Mouse (Mus musculus): Measurements from ENCODE around the gene Coro2a.
"Not testable (repeated sequence)": the region's sequence is repeated elsewhere in the genome, so short reads cannot be mapped to it uniquely, and the experiment has no call there.

The Coro2a gene

DNA sequence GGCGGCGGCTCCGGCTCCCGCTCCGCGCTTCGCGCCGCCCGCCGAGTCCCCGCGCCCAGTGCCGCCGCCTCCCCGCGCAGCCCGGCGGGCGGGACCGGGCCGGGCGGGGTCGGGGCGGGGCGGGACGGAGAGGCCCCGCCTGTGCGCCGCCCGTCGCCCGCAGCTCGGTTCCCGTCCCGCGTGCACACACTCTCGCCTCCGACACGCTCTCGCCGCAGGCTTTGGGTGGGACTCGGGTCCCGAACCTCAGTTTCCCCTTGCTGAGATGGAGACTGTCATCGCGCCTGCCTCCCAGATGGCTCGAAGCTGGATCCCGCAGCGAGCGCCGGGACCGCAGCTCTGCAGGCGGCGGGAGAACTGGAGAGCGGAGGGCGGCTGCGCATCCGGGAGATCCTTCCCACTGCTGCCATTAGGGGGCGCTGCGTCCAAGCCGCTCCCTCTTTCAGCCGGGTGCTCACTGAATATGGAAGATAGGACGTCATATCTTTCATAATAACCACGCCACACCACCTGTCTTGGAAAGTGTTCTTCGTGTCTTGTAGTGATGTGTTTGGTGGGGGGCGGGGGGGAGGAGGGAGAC is at the start of gene Coro2a:
Gene Coro2a (minus strand): TSS at position 359 of the 580 bp plus-strand sequence.
- DNase-seq (ENCODE audit: low spot score), result peak; percentile 74

DNA sequence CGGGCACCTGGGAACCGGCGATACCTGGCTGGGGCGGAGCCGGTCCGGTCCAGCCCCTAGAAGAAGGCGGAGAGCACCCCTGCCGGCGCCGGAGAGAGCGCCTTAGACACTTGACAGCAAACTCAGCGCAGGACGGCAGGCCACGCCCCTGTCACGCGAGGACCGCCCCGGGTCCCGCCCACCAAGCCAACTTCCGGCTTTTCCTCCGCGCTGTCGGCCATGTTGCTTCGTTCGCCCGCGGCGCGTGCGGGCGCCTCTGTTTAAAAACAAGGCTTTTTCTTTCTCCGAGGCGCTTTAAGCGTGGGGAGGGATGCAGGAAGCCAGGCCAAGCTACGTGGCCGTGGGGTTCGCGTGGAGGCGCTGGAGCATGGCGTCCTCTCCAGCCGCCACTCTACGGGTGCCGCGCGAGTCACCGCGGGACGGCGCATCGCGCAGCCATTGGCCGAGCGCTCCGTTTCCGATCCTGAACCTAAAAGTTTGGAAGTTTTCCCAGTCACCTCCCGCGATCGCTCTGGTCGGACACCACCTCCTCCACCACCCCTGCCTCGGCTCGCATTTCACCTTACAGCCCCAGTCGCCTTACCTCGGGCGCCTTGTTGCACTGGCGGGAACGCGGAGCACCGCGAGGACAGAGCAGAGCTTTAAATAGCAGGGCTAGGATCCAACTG is 48.2 kb upstream of the Coro2a start, which contains the start of gene Tbc1d2:
Gene Tbc1d2 (minus strand): TSS at position 124 of the 668 bp plus-strand sequence.
- peak; percentile 88 for DNase-seq (ENCODE audit: low spot score)

DNA sequence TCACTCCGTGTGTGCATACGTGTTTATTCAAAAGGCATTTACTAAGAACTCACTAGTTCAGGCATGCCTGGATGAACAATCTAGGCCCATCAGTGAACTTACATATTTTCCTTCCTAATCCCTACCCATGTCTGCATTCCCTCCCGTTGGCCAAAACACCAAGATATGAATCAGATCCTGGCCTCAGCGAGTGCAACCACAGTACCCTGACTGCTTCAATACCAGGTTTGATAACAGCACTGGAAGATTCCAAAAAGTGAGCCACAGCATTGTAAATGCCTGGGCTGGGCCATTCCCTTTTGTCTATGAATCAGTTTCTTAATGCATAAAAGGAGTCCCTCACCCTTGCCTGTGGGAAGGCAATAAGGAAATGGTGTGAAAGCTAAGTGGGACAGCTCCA is 47.2 kb upstream of the Coro2a start:
- no peak for DNase-seq (ENCODE audit: low spot score)

DNA sequence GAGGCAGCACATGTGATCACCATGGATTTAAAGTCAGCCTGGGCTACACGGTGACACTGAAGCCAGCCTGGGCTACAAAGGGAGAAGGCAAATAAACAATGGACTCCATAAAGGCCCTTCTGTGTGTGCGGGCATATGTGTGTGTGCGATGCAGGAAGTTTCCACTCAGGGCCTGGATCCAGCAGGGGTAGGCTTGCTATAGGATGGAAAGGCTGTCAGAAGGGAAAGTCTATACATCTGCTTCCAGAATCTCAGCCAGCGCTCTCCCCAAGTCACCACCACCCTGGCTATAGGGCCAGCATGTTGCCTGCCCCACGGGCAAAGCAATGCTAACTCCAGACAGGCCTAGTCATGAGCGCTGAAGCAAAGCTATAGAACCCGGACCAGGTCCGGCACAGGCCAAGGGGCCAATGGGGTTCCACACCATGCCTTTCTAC is 41.7 kb upstream of the Coro2a start:
- DNase-seq (ENCODE audit: low spot score), result no peak

DNA sequence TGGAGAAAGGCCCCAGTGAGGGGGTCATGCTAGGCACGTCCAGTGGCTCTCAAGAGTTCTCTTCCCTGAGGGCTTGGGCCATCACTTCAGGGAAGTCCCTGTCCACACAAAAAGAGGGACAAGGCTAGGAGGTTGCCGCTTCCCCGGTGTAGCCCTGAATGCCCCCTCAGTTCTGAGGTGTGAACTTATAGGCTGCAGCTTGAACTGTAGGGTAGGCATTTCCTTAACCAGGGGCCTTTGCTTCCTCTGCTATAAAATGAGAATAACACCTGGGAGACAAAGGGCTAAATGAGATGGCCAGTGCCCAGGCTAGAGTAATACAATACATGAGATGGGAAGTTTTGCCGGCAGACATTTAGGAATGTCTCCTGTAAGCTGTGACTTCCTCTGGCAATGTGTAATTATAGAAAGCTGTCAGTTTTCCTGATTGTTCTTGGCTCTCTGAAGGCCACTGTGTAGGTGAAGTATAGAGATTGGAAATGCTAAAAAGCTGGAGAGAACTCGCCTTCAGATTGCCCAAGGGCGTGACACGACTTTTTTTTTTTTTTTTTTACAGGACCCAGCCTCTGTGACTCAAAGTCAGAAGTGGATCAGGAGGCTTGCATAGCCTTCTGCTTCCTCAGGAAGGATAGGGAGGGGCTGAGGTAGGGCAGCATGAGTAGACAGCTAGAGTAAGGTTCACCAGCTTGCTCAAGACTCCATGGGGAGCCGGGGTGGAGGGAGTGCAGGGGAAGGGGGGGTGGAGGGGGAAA is 41.1 kb upstream of the Coro2a start:
- no peak for DNase-seq (ENCODE audit: low spot score)

DNA sequence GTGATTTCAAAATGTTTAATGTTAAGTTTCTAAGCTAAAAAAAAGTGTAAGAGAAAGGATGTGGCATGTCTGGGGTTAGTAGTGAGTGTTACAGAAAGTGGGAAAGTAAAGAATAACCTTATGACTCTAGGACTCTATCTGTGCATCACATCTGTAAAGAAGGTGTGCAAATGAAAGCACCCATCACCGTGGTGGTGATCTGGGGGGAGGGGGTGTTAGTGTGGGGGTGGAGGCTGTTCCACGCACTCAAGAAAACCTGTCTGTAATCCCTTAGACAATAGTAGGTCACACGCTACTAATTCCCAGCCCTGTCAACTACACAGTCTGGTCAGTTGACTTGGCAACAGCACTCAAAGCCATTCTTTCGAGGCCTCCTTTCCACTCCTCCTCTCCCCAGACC is 39.3 kb upstream of the Coro2a start:
- no peak for DNase-seq (ENCODE audit: low spot score)

DNA sequence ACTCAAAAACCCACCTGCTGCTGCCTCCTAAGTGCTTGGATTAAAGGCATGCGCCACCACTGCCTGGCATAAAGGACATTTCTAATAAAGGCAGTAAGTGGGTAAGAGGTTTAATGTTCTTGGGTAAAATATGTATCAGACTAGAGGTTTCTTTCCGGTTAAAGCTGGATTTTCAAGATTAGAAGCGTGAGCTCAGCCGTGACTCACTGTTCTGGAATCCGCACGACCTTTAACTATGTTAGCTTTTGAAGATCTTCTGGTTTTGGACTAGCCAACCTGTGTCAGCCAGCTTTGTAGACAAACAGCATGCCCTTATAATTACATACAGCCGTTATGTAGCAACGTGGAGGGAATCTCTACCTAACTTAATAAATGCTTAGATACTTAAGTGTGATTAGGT is 37.9 kb upstream of the Coro2a start:
- DNase-seq (ENCODE audit: low spot score), result no peak

DNA sequence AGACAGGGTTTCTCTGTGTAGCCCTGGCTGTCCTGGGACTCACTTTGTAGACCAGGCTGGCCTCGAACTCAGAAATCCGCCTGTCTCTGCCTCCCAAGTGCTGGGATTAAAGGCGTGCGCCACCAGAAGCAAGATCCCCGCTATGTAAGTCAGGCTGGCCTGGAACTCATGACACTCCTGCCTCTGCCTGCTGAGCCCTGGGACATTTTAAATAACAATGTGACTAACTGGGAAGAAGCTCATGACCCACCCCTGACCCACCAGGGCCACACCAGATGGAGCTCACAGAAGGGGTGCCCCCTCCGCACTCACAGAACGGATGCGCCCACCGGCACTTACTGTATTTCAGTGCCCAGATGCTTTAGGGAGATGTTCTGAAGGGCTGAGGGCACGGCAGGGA is 35.2 kb upstream of the Coro2a start:
- DNase-seq (ENCODE audit: low spot score), result not testable (repeated sequence)

DNA sequence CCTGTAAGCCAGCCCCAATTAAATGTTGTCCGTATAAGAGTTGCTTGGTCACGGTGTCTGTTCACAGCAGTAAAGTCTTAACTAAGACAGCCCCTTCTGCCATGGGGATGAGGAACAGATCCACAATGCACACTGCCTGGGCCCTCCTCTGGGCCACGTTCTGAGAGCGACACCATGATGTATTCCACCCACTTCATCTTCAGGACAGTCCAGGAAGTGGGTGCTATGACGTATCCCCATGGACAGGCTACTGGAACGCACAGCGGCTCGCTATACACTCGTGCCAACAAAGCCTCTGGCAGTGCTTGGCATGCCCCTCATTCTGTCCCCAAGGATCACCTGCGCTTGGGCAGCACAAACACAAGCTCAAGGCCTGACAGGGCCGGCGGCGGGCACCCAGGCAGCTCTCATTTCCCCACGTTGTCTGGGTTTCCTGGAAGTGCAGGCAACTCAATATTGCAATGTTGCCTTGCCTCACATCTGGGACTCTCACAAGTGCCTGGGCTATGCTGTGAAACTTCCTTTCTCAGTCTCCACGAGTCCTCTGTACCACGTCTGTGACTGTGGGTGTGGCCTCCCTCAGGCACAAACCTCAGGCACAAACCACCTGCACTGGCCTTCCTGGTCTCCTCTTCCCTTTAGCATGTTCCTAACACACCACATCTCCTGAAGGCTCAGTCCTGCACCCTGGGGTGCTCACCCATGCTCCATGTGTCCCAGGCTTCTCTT is 33.9 kb upstream of the Coro2a start:
- no peak for DNase-seq (ENCODE audit: low spot score)

DNA sequence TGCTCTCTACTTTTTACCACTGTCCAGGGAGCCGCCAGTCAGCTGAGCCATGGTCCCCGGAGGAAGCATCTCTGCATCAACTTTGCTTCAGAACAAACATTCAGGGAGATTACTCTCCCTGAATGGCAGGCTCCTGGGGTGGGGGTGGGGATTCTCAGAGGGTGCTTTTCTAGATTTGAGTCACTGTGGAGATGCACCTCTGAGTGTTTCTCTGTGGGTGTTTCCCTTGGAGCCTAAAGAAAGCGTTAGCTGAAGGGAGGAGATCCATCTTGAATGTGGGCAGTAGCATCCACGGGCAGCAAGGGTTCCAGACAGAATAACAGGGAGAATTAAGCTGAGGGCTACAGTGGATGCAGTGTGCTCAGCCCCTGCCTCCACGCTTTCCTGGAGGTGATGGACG is 32.9 kb upstream of the Coro2a start:
- no peak for DNase-seq (ENCODE audit: low spot score)

DNA sequence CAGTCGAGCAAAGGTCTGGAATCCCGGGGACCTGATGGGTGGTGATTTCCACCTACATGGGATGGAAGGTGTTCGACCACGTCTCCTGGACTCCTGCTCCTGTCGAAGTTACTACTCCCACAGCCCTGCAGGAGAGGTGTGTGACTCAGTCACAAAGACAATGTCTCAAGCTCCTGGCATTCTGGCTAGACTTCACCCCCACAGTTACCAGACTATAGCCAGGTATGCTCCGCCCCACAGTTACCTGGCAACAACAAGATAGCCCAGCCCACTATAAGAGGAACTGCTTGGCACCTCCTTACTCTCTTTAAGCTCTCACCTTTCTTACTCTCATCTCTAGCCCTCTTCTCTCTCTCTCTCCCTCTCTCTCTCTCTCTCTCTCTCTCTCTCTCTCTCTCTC is 31.6 kb upstream of the Coro2a start:
- not testable (repeated sequence) for DNase-seq (ENCODE audit: low spot score)

DNA sequence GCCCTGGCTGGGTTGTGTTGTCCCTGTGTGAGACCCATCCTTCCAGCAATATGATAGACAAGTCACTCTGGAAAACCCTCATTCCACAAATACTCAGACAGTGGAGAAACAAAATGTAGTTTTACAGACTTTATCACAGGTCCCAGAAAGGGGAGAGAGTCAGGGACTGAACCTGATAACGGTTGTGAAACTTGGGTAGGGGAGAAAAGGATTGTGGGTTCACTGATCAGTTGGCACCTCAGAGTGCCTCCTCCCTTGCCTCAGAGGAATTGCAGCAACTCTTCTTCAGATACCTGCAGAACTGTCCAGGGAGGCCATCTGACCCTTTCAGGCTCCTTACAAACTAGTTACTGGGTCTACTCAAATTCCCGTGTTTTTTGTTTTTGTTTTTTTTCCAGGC is 30.5 kb upstream of the Coro2a start:
- no peak for DNase-seq (ENCODE audit: low spot score)

DNA sequence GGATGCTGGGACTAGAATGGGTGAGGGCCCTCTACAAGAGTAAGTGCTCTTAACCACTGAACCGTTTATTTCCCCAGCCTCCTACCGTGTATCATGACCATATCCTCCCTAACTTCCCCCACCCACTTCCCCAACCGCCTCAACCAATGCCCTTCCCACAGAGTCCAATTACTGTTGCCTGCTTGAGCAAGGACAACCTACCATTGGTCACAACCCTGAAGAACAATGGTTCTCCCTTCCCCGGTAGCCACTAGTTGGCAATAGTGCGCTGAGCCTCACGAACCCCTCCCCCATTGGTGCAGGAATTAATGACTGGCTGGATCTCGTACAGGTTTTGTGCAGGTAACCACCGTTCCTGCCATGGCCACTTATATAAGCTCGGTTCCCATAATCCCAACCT is 28.4 kb upstream of the Coro2a start:
- no peak for DNase-seq (ENCODE audit: low spot score)

DNA sequence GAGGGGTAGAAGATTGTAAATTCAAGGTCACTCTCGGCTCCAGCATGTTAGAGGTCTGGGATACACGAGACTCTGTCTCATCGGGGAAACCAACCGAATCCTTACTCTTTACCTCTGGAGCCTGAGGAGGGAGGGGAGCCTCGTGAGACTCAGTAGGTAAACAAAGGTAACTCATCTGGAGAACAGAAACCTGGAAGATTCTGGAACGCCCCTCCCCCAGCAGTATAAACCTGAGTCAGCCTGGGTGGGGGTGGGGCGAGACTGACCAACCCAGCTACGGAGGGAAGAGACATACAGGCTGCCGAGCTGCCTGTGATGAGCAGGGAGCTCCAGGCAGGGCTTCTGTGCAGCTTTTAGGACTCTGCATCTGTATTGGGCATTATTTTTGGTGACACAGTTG is 26.9 kb upstream of the Coro2a start:
- DNase-seq (ENCODE audit: low spot score), result no peak

DNA sequence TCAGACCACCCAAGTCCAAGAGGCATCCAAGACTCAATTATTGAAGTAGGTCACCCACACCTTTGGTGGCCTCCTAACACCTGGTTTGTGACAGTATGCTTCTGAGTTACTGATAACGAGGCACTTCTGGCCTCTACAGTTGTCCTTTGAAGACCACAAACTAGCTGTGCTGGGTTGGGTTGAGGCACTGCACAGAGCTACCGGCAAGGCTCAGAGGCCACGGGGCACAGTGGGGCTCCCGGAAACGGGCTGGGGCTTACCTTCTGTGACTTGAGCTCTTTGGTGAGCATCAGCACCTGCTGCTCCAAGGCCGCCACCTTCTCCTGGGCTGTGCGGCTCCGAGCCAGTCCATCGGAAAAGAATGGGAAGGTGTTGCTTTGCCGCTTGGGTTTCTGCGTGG is 26.1 kb upstream of the Coro2a start:
- no peak for DNase-seq (ENCODE audit: low spot score)

DNA sequence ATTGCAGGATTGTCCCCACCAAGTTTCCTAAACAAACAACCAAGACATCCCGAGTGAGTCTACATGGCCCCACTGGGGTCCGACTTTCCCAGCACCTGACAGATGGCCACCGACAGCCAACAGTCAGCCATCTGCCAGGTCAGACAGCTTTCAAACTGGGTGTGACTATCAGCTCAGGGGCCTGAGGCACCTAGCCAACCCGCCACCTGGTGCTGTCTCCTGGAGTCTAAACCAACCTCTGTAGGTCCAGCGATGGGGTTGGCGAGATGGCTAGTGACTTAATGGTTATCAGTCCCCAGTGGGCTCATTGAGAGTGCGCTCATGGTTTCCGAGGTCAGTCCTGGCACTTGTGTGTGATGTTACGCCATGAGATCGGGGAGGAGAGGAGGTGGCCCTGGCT is 23.1 kb upstream of the Coro2a start:
- no peak for DNase-seq (ENCODE audit: low spot score)

DNA sequence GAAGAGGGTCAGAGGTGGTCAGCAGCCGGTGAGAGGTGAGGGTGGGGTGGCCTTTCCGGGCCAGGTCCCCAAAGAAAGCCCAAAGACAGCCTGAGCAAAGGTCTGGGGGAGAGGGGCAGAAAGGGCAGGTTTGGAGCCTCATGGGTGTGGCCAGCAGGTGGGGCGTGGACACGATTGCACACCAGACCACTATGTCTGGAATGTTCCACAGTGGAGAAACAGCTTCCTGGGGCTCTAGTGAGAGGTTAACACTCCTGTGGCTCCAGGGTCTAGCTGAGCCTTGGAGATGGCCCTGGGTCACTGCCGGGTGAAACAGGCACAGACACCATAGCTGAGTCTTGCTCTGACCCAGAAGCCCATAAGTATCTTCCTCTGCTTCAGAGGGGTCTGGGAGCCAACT is 21.0 kb upstream of the Coro2a start:
- no peak for DNase-seq (ENCODE audit: low spot score)

DNA sequence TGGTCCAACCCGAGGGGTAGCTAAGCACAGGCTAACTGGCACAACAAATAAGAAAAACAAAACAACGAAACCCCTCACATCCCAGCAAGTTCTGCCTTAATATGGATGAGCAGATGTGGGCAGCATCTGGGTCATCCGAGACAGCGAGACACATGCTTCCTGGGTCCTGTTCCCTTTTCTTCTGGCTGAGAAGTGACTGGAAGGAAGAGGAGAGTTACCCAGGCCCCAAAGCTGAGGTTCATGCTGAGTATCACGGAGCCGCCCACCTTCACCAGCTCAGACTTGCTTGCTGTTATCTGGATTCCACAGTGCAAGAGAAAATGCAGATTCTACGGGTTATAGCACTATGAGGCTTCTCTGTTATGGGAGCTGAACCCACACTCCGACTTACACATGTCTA is 18.9 kb upstream of the Coro2a start:
- no peak for DNase-seq (ENCODE audit: low spot score)

DNA sequence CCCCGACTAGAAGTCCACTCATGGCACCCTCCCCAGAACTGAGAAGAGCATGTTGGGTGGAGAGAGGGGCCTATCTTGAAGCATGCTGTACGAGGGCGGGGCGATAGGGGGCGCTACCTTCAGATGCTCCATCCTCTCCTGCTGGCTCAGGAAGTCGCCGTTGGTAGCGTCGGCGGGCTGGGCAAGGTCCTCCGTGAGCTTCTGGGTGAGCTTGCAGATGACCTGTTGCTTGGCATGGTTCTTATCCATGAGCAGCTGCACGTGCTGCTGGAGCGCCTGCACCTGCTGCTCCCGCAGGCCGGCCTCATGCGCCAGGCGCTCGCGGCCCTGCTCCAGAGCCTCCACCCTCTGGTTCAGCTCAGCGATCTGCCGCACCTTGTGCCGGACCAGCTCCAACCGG is 18.3 kb upstream of the Coro2a start:
- no peak for DNase-seq (ENCODE audit: low spot score)

DNA sequence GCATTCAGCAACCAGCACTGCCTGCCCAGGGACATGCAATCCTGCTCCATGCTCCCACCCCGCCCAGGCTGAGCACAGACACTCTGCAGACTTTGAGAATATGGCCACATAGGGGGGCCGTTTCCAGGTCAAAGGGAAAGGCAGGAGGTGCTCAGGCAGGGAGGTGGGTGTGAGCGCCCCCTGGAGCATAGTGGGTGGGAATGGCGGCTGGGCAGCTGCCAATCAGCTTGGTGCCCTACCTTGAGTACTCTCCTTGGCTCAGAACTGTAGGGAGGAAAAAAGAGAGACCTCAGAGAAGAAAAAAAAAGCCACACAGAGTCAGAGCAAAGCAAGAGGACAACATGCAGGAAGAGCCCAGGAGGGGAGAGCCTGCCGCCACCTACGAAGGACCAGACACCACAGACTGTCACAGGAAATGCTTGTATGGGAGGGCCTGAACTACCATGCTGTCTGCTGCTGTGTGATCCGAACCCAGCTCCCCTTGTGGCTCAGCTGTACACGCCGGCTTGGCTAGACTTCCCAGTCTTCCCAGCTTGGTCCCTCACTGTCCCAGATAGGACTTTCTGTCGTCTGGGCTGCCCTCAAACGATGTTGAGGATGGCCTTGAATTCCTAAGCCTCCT is 16.3 kb upstream of the Coro2a start:
- DNase-seq (ENCODE audit: low spot score), result no peak

DNA sequence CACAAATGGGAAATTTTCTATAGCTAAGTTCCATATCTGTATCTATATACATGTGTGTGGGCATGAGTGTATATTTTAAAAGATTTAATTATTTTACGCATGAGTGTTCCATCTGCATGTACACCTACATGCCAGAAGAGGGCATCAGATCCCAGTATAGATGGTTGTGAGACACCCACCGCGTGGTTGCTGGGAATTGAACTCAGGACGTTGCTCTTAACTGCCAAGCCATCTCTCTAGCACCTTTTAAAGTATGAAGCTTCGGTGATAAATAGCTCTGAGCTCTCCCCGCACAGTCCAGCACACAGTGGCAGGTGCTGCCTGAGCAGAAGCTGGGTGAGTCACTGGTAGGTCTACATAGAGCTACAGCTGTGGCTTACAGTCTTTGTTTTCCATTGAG is 15.4 kb upstream of the Coro2a start:
- DNase-seq (ENCODE audit: low spot score), result no peak

DNA sequence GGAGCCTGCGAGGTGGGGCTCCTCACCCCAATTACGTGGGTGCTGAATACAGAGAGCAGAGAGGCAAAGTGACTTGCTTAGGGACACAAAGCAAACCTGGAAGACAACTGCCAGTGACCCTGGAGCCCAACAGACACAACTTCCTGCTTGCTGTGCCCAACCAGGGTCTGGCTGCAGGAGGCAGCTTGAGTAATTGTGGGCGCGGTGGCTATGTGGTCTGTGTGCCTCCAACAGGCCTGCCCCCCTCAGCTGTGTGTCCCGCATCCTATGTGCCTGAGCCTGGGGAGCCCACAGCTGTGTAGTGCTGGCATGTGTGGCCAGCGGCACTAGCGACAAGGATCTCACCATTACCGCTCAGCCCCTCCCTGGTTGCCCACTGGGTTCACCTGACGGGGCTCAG is 12.6 kb upstream of the Coro2a start:
- no peak for DNase-seq (ENCODE audit: low spot score)
